Mouse (Mus musculus) retina, postnatal 7 days (tissue): ENCODE results near the gene Creg1.

Experiments used
- DNase-seq: peaks from one replicate; pipeline ENCODE4 v3.0.0-alpha.2; 2012; ENCODE audit warnings: low read depth, low spot score

Gene Creg1

GRCm38 (mm10) chr1:165786296-165786695 lies 22.8 kb downstream of the Creg1 start:
- no peak for DNase-seq

GRCm38 (mm10) chr1:165788511-165788910 lies 25.0 kb downstream of the Creg1 start, which contains the start of gene Cd247:
Gene Cd247, plus strand, starts transcription at chr1:165788681.
- no peak for DNase-seq

- no peak for DNase-seq
These were observed 25.6 kb downstream of the Creg1 start for GRCm38 (mm10) chr1:165789066-165789660.

- DNase-seq = no peak
These were observed 26.4 kb downstream of the Creg1 start for GRCm38 (mm10) chr1:165789963-165790362.

- no peak for DNase-seq
These were observed 27.1 kb downstream of the Creg1 start for GRCm38 (mm10) chr1:165790461-165791210.

- no peak for DNase-seq
These were observed 27.9 kb downstream of the Creg1 start for GRCm38 (mm10) chr1:165791411-165791810.

- no peak for DNase-seq
These were observed 38.3 kb downstream of the Creg1 start for GRCm38 (mm10) chr1:165801709-165802310.

- DNase-seq = no peak
These were observed 39.6 kb downstream of the Creg1 start for GRCm38 (mm10) chr1:165803107-165803506.

- no peak for DNase-seq
These were observed 40.6 kb downstream of the Creg1 start for GRCm38 (mm10) chr1:165804133-165804532.

- no peak for DNase-seq
These were observed 47.1 kb downstream of the Creg1 start for GRCm38 (mm10) chr1:165810633-165811032.

GRCm38 (mm10) chr1:165811170-165811569 lies 47.6 kb downstream of the Creg1 start:
- DNase-seq = no peak

- DNase-seq = no peak
These were observed 49.2 kb downstream of the Creg1 start for GRCm38 (mm10) chr1:165812775-165813174.

- no peak for DNase-seq
These were observed 50.6 kb downstream of the Creg1 start for GRCm38 (mm10) chr1:165814116-165814515.

- DNase-seq = no peak
These were observed 51.2 kb downstream of the Creg1 start for GRCm38 (mm10) chr1:165814521-165815278.

- DNase-seq = no peak
These were observed 52.8 kb downstream of the Creg1 start for GRCm38 (mm10) chr1:165816391-165816790.

GRCm38 (mm10) chr1:165817264-165817663 lies 53.7 kb downstream of the Creg1 start:
- no peak for DNase-seq

GRCm38 (mm10) chr1:165818145-165818860 lies 54.8 kb downstream of the Creg1 start:
- no peak for DNase-seq

GRCm38 (mm10) chr1:165819147-165819546 lies 55.6 kb downstream of the Creg1 start:
- no peak for DNase-seq

GRCm38 (mm10) chr1:165822031-165822430 lies 58.5 kb downstream of the Creg1 start:
- DNase-seq = no peak
